Mouse (Mus musculus) intestine, postnatal 0 days (tissue): ENCODE data around the gene Ms4a15. TPM values are rescaled to one million over a fixed set of nuclear protein-coding genes. Genes with fewer than 3 reads are reported as not detected.

ENCODE experiments used
- ATAC-seq: fragments of 200-750 bp; cut with Nextera tagmentation; 2 replicates; pipeline ENCODE4 v1.8.0; 2017; ENCODE audit warnings: mild to moderate bottlenecking, moderate TSS enrichment, moderate library complexity
- H3K27ac ChIP-seq: fragments of 300-500 bp; sonication (generic); 2 replicates; pipeline ENCODE4 v1.5.1; 2014; ENCODE audit warnings: mild to moderate bottlenecking, low read depth, low read length, moderate library complexity
- H3K27me3 ChIP-seq: fragments of 300-500 bp; sonication (generic); replicated peaks from 2 replicates; pipeline ENCODE4 v1.6.1; 2014; ENCODE audit warnings: low read length, mixed read lengths; ENCODE audit not compliant: control insufficient read depth, insufficient read depth
- H3K36me3 ChIP-seq: fragments of 300-500 bp; sonication (generic); 2 replicates; pipeline ENCODE4 v1.6.1; 2014; ENCODE audit warnings: mild to moderate bottlenecking, moderate library complexity; ENCODE audit not compliant: control insufficient read depth, insufficient read depth
- H3K4me1 ChIP-seq: fragments of 300-500 bp; sonication (generic); replicated peaks from 2 replicates; pipeline ENCODE4 v1.6.1; 2014; ENCODE audit warnings: antibody characterized with exemption, low read length, mixed read lengths; ENCODE audit not compliant: control insufficient read depth, insufficient read depth
- H3K4me2 ChIP-seq: fragments of 300-500 bp; sonication (generic); replicated peaks from 2 replicates; pipeline ENCODE4 v1.6.1; 2014; ENCODE audit warnings: low read depth, mild to moderate bottlenecking, moderate library complexity
- H3K4me3 ChIP-seq: fragments of 300-500 bp; sonication (generic); 2 replicates; pipeline ENCODE4 v1.5.1; 2014; ENCODE audit warnings: low read depth, low read length
- H3K9ac ChIP-seq: fragments of 300-500 bp; sonication (generic); 2 replicates; pipeline ENCODE4 v1.6.1; 2014; ENCODE audit warnings: mild to moderate bottlenecking, low read depth, low read length
- H3K9me3 ChIP-seq: fragments of 300-500 bp; sonication (generic); 2 replicates; pipeline ENCODE4 v1.6.1; 2016; ENCODE audit warnings: mixed run types; ENCODE audit not compliant: control insufficient read depth
- CTCF ChIP-seq: sonication (generic); IDR thresholded peaks from 2 replicates; pipeline ENCODE4 v1.5.1; 2016; ENCODE audit warnings: low read depth, mild to moderate bottlenecking, control low read depth, antibody characterized with exemption, moderate library complexity
- WGBS: fragments of 180-500 bp; shearing (Covaris S2); extraction: QIAGEN DNeasy Blood & Tissue Kit; methylation state at CpG from one replicate; pipeline ENCODE4 v1.1.7; 2014; 5-methylcytosine and 5-hydroxymethylcytosine counted together
- polyA plus RNA-seq: library from polyadenylated mRNA; unstranded; fragments of >200 nt; fragmentation: Nextera tagmentation; extraction: Ambion mirVana; gene quantifications from 2 replicates; pipeline ENCODE4 v1.2.1, GENCODE M21; 2015

Ms4a15 gene
- polyA plus RNA-seq, 1 experiment from 2014 or later, result 0.34 TPM

- Histone ChIP-seq H3K9ac (no peak overlapping the region), H3K4me2 (no peak overlapping the region), H3K4me1 (peaks cover 3% of the 10 kb centered on the region; the same call in 1 of the 2 replicates), H3K27me3 (no peaks in the 10 kb centered on the region), H3K4me3 (no peak overlapping the region), H3K9me3 (no peaks in the 10 kb centered on the region), H3K27ac (no peak overlapping the region), H3K36me3 (no peaks in the 10 kb centered on the region)
- WGBS, result 89% methylated on average over 2 of the region's 2 CpGs
- no peak for TF ChIP-seq CTCF
- no peak for ATAC-seq
Observed at GRCm38 (mm10) chr19:10930641-10931040, 62.4 kb downstream of the Ms4a15 start.

Other genes with a start within 250 kb of the Ms4a15 start
- 0.05 TPM in 1 of 2 replicates, not detected in the other for gene Cd6, start 163.2 kb downstream of the Ms4a15 start, polyA plus RNA-seq
- 0.93 and 0.94 TPM in 2 replicates for gene Slc15a3, start 153.5 kb downstream of the Ms4a15 start, polyA plus RNA-seq
- gene Tmem132a, start 123.3 kb downstream of the Ms4a15 start, polyA plus RNA-seq, result 7.1 and 7.5 TPM in 2 replicates
- 35.8 and 36.2 TPM in 2 replicates for gene Tmem109, start 111.2 kb downstream of the Ms4a15 start, polyA plus RNA-seq
- 20.3 and 24.6 TPM in 2 replicates for gene Prpf19, start 98.0 kb downstream of the Ms4a15 start, polyA plus RNA-seq
- gene Zp1, start 72.6 kb downstream of the Ms4a15 start, polyA plus RNA-seq, result not detected in 2 replicates
- gene Ptgdr2, start 56.1 kb downstream of the Ms4a15 start, polyA plus RNA-seq, result not detected in 2 replicates
- 11.0 and 12.4 TPM in 2 replicates for gene Ccdc86, start 44.0 kb downstream of the Ms4a15 start, polyA plus RNA-seq
- gene Ms4a10, start 18.6 kb downstream of the Ms4a15 start, polyA plus RNA-seq, result 854 and 883 TPM in 2 replicates
- gene Ms4a18, start 24.8 kb upstream of the Ms4a15 start, polyA plus RNA-seq, result 30.9 and 31.8 TPM in 2 replicates
- 66.9 and 75.7 TPM in 2 replicates for gene Ms4a8a, start 87.9 kb upstream of the Ms4a15 start, polyA plus RNA-seq
- not detected in 2 replicates for gene 1700017D01Rik, start 137.6 kb upstream of the Ms4a15 start, polyA plus RNA-seq
- gene 1700025F22Rik, start 172.1 kb upstream of the Ms4a15 start, polyA plus RNA-seq, result not detected in 2 replicates
- gene Ms4a13, start 203.5 kb upstream of the Ms4a15 start, polyA plus RNA-seq, result not detected in 2 replicates
- gene Ms4a12, start 239.2 kb upstream of the Ms4a15 start, polyA plus RNA-seq, result 0.98 and 1.0 TPM in 2 replicates